Mouse (Mus musculus) frontal cortex, postnatal 10 days (tissue): ENCODE measurements around the gene Clec5a.
"Not testable (repeated sequence)": the region's sequence is repeated elsewhere in the genome, so short reads cannot be mapped to it uniquely, and the experiment has no call there.

ENCODE experiments used
- DNase-seq, 2 experiments: peaks; one replicate each; pipeline ENCODE4 v3.0.0; 2022; ENCODE audit warnings: low spot score in 2 of 2, mixed read lengths in 1 of 2

Clec5a gene

DNA sequence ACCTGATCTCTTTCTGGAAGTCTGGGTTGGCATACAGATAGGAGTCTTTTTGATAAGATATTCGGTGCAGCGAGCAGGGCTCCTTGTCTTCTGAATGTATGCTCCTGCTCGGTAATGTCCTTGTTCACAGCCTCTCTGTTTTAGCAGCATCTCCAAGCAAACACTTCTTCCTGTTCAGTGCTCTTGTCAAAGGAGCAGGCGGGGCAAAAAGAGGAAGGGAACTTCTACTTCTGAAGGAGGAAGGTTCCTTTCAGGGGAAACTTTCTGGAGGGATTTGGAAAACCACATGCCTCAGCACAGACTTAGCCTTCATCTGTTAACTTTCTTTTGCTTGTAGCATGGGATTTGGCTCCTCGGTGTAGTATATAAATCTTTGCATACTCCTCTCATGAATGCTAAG, at the start of gene Clec5a:
Clec5a (minus strand) TSS at position 177 of the 400 bp plus-strand sequence.
- DNase-seq, result no peak

DNA sequence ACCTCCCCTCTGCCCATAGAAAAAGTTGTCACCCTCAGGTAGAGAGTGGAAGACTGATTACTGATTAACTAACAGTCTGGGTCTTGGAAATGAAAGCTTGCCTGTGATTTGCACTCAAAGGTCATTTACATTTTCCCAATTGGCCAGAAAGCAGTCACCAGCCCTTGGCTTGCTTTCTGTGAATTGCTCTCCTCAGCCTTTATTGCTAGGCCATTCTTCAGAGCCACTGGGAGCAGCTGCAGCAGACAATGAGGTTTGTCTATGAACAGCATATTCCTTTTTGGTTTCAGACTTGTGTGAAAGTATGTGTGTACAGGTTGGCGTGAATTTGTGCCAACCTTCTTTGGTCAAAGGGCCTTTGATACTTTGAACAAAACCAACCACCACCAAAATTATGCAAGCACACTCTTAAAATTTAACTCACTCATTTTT, 49.0 kb upstream of the Clec5a start:
- no peak for DNase-seq

DNA sequence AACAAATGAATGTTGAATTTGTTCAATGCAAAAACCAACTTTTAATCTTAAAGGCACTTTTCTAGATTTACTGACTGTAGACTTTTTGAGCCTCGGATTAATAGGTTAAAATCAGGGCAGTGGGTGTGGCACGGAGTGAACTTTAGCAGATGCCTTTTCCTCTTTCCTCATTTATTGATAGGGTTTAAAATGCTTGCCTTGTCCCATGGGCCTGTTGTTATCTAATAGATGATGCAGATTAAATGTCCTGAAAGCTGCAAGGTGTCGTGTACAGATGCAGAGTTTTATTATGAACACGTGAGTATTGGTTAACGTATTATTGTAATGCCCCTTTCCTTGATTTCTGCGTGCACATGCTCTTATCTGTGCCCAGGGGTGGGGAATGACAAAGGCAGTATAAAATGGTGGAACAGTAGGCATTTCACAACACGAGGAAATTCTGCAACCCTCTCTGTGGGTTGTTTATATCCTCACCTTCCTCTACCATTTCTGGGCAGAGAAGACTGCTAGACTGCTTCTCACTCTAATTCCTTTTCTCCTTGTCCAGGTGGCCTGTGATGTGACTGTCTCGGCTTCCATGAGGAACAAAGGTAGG, 42.9 kb upstream of the Clec5a start, which contains the start of gene Mgam:
Mgam (plus strand) TSS at position 426 of the 595 bp plus-strand sequence.
- no peak for DNase-seq

GRCm38 (mm10) chr6:40626111-40626510, 40.5 kb upstream of the Clec5a start:
- DNase-seq, result no peak

GRCm38 (mm10) chr6:40617965-40618364, 32.3 kb upstream of the Clec5a start:
- DNase-seq, result peak in 1 of 2 experiments; percentile 55

GRCm38 (mm10) chr6:40613260-40613852, 27.7 kb upstream of the Clec5a start, which contains the start of gene Tas2r138:
Gene Tas2r138, minus strand, starts transcription at chr6:40613310.
- DNase-seq, result no peak

DNA sequence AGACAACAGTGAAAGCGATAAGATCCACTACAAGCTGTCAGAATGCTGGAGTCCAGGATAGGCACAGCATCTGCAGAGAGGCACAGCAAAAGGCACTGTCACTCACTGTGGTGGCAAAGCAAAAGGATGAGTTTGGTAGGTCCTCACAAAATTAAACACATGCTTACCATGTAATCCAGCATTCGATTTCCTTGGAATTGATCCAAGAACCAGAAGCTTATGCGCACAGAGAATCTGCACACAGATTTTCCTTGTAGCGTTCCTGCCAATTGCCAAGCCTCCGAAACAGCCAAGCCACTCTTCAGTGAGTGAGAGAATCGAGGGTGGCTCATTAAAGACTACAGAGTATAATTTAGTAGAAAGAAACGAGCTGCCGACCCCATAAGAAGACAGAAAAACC, 24.6 kb upstream of the Clec5a start:
- DNase-seq, result peak in 1 of 2 experiments; percentile 13

- DNase-seq, result peak; percentile 25 to 27
Measured at GRCm38 (mm10) chr6:40607431-40607830, 21.8 kb upstream of the Clec5a start.

- DNase-seq, result not testable (repeated sequence)
Measured at GRCm38 (mm10) chr6:40598546-40598945, 12.9 kb upstream of the Clec5a start.

DNA sequence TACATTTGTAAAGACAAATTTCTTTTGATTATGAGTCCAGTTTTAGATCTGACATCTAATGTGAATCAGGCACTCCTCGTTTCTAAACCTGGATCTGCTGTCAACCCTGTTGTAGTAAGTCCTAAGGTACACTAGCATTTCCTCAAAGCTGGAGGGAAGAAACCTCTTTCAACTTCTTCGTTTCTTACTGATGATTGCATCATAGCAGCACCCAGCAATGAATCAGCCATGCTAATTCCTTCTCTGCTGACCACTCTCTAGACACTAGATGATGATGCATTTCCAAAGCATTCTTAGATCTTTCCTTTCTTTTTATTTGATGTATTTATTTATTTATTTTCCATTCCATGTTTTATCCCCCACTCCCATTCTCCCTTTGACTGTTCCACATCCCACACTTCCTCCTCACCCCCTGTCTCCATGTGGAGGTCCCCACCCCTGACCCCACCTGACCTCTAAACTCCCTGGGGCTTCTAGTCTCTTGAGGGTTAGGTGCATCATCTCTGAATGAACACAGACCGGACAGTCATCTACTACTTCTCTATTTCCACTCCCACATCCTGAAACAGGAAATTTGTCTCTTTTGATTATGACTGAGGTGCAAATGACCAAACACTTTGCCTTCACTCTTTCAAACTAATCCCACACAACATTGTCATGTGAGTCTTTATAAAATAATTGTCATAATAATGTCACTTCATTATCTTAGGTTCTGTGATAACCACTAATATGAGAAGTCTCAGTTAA, 9.4 kb upstream of the Clec5a start:
- no peak for DNase-seq

GRCm38 (mm10) chr6:40588346-40588745, 2.7 kb upstream of the Clec5a start:
- no peak for DNase-seq

- no peak for DNase-seq
Measured at GRCm38 (mm10) chr6:40584336-40584735, 1.3 kb downstream of the Clec5a start.

- no peak for DNase-seq
Measured at GRCm38 (mm10) chr6:40576305-40576704, 9.3 kb downstream of the Clec5a start.

DNA sequence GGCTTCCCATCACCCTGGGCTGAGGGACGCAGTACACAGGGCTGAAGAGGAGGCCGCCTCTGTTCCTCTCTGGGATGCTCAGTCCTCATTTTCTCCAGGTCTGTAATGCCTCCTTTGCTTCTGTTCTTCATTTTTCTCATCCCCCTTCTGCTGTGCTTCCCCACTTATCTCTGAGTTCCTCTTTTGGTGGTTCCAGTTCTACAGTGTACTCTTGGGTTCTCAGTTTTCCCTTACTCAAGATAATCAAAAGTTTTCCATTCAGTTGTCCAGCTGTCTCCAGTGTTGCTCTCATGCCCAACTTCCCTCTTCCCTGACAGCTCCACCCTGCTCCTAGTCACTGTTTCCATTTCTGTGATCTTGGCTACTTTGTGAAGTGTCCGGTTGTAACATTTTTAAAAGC, 12.0 kb downstream of the Clec5a start:
- no peak for DNase-seq

- DNase-seq, result no peak
Measured at GRCm38 (mm10) chr6:40569187-40569586, 16.4 kb downstream of the Clec5a start, which contains the start of gene Olfr460. Gene Olfr460, plus strand, starts transcription at chr6:40569487.

GRCm38 (mm10) chr6:40554950-40555349, 30.7 kb downstream of the Clec5a start, which contains the start of gene Olfr461:
Gene Olfr461, minus strand, starts transcription at chr6:40555050.
- DNase-seq, result no peak

- no peak for DNase-seq
Measured at GRCm38 (mm10) chr6:40544690-40545089, 40.9 kb downstream of the Clec5a start.
